Mouse (Mus musculus) MEL (cell line): ENCODE measurements around the gene Lyrm2. TPM values are rescaled to one million over a fixed set of nuclear protein-coding genes. Genes with fewer than 3 reads are reported as not detected.

Experiments
- DNase-seq: peaks from one replicate; pipeline ENCODE4 v3.0.0; 2011; ENCODE audit warnings: low read depth, low spot score
- H3K27ac ChIP-seq: 2 replicates; pipeline ENCODE4 v1.5.1; 2012; ENCODE audit warnings: low read depth, mild to moderate bottlenecking, control low read depth, low read length, moderate library complexity; ENCODE audit not compliant: control insufficient read depth
- H3K27me3 ChIP-seq, 2 experiments: fragments of 150-350 bp in 1 of 2; sonication (generic) in 1 of 2; 2 replicates each; pipeline ENCODE4 v1.6.1; 2012; ENCODE audit warnings: low read length in 2 of 2, mild to moderate bottlenecking in 2 of 2, improper control_type of control experiment in 1 of 2, moderate library complexity in 1 of 2; ENCODE audit not compliant: insufficient read depth in 2 of 2, control insufficient read depth in 1 of 2
- H3K36me3 ChIP-seq, 2 experiments: 2 replicates each; pipeline ENCODE4 v1.6.1; 2012 to 2014; ENCODE audit warnings: low read length in 2 of 2, improper control_type of control experiment in 1 of 2, inconsistent platforms in 1 of 2, mild to moderate bottlenecking in 1 of 2; ENCODE audit not compliant: insufficient read depth in 2 of 2, control insufficient read depth in 1 of 2
- H3K4me1 ChIP-seq, 2 experiments: fragments of 150-350 bp in 1 of 2; sonication (generic) in 1 of 2; 2 replicates each; pipeline ENCODE4 v1.6.1; 2012; ENCODE audit warnings: low read length in 2 of 2, improper control_type of control experiment in 1 of 2, mild to moderate bottlenecking in 1 of 2; ENCODE audit not compliant: insufficient read depth in 2 of 2, control insufficient read depth in 1 of 2
- H3K4me3 ChIP-seq, 2 experiments: fragments of 150-350 bp in 1 of 2; sonication (generic) in 1 of 2; 2 replicates each; pipeline ENCODE4 v1.5.1; 2012; ENCODE audit warnings: low read depth in 2 of 2, low read length in 2 of 2, mild to moderate bottlenecking in 2 of 2, moderate library complexity in 2 of 2, control low read depth in 1 of 2, improper control_type of control experiment in 1 of 2; ENCODE audit not compliant: control insufficient read depth in 1 of 2, insufficient read depth in 1 of 2
- H3K79me2 ChIP-seq: 2 replicates; pipeline ENCODE4 v1.6.1; 2012; ENCODE audit warnings: mild to moderate bottlenecking, low read length, moderate library complexity; ENCODE audit not compliant: control insufficient read depth, poor library complexity, insufficient read depth
- H3K9ac ChIP-seq: 2 replicates; pipeline ENCODE4 v1.6.1; 2012; ENCODE audit warnings: low read depth, mild to moderate bottlenecking, control low read depth, low read length, moderate library complexity; ENCODE audit not compliant: control insufficient read depth, poor library complexity, severe bottlenecking
- H3K9me3 ChIP-seq: fragments of 150-350 bp; sonication (generic); replicated peaks from 2 replicates; pipeline ENCODE4 v1.6.1; 2012; ENCODE audit warnings: mild to moderate bottlenecking, low read length, improper control_type of control experiment, moderate library complexity; ENCODE audit not compliant: insufficient read depth
- E2F4 ChIP-seq: IDR thresholded peaks from 2 replicates; pipeline ENCODE4 v1.6.1; 2011; ENCODE audit warnings: low read depth, low read length, improper control_type of control experiment, borderline replicate concordance
- ELF1 ChIP-seq: IDR thresholded peaks from 2 replicates; pipeline ENCODE4 v1.6.1; 2014; ENCODE audit warnings: low read depth, mild to moderate bottlenecking, inconsistent platforms, low read length, improper control_type of control experiment, moderate library complexity
- GATA1 ChIP-seq: IDR thresholded peaks from 2 replicates; pipeline ENCODE4 v1.6.1; 2011; ENCODE audit warnings: low read depth, low read length, improper control_type of control experiment
- MAX ChIP-seq: IDR thresholded peaks from 2 replicates; pipeline ENCODE4 v1.6.1; 2011; ENCODE audit warnings: low read length, improper control_type of control experiment
- MEF2A ChIP-seq: IDR thresholded peaks from 2 replicates; pipeline ENCODE4 v1.6.1; 2014; ENCODE audit warnings: low read depth, mild to moderate bottlenecking, inconsistent platforms, low read length, improper control_type of control experiment; ENCODE audit not compliant: poor library complexity, insufficient replicate concordance, severe bottlenecking; ENCODE audit errors: extremely low read depth
- NRF1 ChIP-seq: IDR thresholded peaks from 2 replicates; pipeline ENCODE4 v1.6.1; 2014; ENCODE audit warnings: low read depth, mild to moderate bottlenecking, inconsistent platforms, low read length, improper control_type of control experiment, moderate library complexity; ENCODE audit not compliant: poor library complexity, insufficient read depth, severe bottlenecking
- POLR2AphosphoS2 ChIP-seq: IDR thresholded peaks from 2 replicates; pipeline ENCODE4 v1.6.1; 2011; ENCODE audit warnings: low read length, improper control_type of control experiment
- POLR2AphosphoS5 ChIP-seq: IDR thresholded peaks from 2 replicates; pipeline ENCODE4 v1.6.1; 2012; ENCODE audit warnings: low read depth, borderline replicate concordance, mild to moderate bottlenecking, inconsistent platforms, low read length, moderate library complexity, mixed read lengths
- RCOR1 ChIP-seq: IDR thresholded peaks from 2 replicates; pipeline ENCODE4 v1.6.1; 2012; ENCODE audit warnings: low read depth, mild to moderate bottlenecking, inconsistent platforms, low read length, improper control_type of control experiment
- TAL1 ChIP-seq: IDR thresholded peaks from 2 replicates; pipeline ENCODE4 v1.6.1; 2012; ENCODE audit warnings: mild to moderate bottlenecking, inconsistent platforms, low read length, moderate library complexity, mixed read lengths
- TCF12 ChIP-seq: IDR thresholded peaks from 2 replicates; pipeline ENCODE4 v1.6.1; 2014; ENCODE audit warnings: low read depth, mild to moderate bottlenecking, inconsistent platforms, low read length, improper control_type of control experiment, moderate library complexity
- USF2 ChIP-seq, 2 experiments: IDR thresholded peaks; 2 replicates each; pipeline ENCODE4 v1.6.1; 2011 to 2012; ENCODE audit warnings: improper control_type of control experiment in 2 of 2, low read length in 2 of 2, borderline replicate concordance in 1 of 2, inconsistent platforms in 1 of 2, low read depth in 1 of 2, mild to moderate bottlenecking in 1 of 2; ENCODE audit not compliant: insufficient read depth in 1 of 2
- ZMIZ1 ChIP-seq: IDR thresholded peaks from 2 replicates; pipeline ENCODE4 v1.6.1; 2012; ENCODE audit warnings: low read depth, mild to moderate bottlenecking, inconsistent platforms, low read length, improper control_type of control experiment, moderate library complexity
- ZNF384 ChIP-seq: IDR thresholded peaks from 2 replicates; pipeline ENCODE4 v1.6.1; 2012; ENCODE audit warnings: low read depth, mild to moderate bottlenecking, inconsistent platforms, low read length, improper control_type of control experiment
- polyA plus RNA-seq, 2 experiments: library from polyadenylated mRNA; stranded (reverse) in 1 of 2; unstranded in 1 of 2; fragments of >175 nt in 1 of 2; fragments of >200 nt in 1 of 2; gene quantifications; 2 replicates each; pipeline versions ENCODE4 v1.2.1 to v1.2.4; 2012; ENCODE audit warnings: low replicate concordance in 2 of 2, low read depth in 1 of 2; ENCODE audit not compliant: insufficient read length in 2 of 2, insufficient read depth in 1 of 2, missing spikeins in 1 of 2
- total RNA-seq: library from RNA; depleted of rRNA; stranded (reverse); fragments of 300-350 nt; gene quantifications from 2 replicates; pipeline ENCODE4 v1.2.3, GENCODE M21; 2012

Gene Lyrm2
- total and polyA plus RNA-seq, 3 experiments: 18.0 to 37.7 TPM; not detected in 1

- Histone ChIP-seq H3K36me3 (no peaks in the 10 kb centered on the region), H3K27me3 (no peaks in the 10 kb centered on the region), H3K9me3 (no peaks in the 10 kb centered on the region), H3K79me2 (no peaks in the 10 kb centered on the region), H3K4me1 (no peaks in the 10 kb centered on the region), H3K4me3 (no peak overlapping the region), H3K27ac (no peak overlapping the region), H3K9ac (no peak overlapping the region)
- no peak for DNase-seq
- 0 out of 2 replicates have a peak, but pooled peaks have one; percentile 21 for TF ChIP-seq MAX
- no peak for TF ChIP-seq MEF2A
Measured at GRCm38 (mm10) chr4:32789020-32789419, 11.0 kb upstream of the Lyrm2 start.

GRCm38 (mm10) chr4:32798976-32799375 is 1.1 kb upstream of the Lyrm2 start:
- TF ChIP-seq TAL1 (no peak), E2F4 (no peak)
- no peak for DNase-seq
- H3K4me3 ChIP-seq: peak overlapping the region in 1 of 2 experiments; percentile 69; a peak in 1 of 4 replicates

DNA sequence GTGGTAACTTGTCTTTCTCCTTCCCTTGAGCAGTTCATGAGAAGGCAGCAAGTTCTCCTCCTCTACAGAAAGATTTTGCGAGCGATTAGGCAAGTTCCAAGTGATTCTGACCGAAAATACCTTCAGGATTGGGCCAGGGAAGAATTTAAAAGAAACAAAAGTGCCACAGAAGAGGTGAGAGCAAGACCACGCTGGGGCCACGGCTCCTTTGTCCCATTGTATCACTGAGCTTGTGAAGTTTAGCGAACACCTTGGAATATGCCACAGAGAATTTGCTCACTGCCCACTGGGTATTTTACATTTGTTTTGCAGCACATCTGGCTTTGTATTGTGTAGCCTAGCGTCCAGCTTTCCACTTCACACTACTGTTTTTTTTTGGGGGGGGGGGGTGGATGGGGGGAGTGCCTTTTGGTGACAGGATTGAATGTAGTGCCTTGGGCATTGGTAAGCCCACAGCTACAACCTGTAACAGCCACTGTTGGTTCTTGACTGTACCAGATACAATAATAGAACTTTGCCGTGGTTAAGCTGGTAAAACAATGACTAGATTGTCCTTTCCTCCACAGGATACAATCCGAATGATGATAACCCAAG is 621 bp downstream of the Lyrm2 start:
- Histone ChIP-seq H3K9me3 (no peaks in the 10 kb centered on the region), H3K79me2 (no peaks in the 10 kb centered on the region; the same call in 1 of the 2 replicates), H3K36me3 (peaks cover 0 to 5% of the 10 kb centered on the region in 2 experiments; a peak in 2 of 4 replicates), H3K9ac (peak overlapping the region; percentile 92), H3K4me3 (peak overlapping the region; percentile 69 to 83), H3K27me3 (no peaks in the 10 kb centered on the region), H3K27ac (peak overlapping the region; percentile 91), H3K4me1 (peaks cover 0 to 5% of the 10 kb centered on the region in 2 experiments; a peak in 2 of 4 replicates)
- DNase-seq: no peak
- no peak for TF ChIP-seq ZNF384
- no peak for TF ChIP-seq NRF1
- TF ChIP-seq POLR2AphosphoS2: no peak
- no peak for TF ChIP-seq ELF1
- no peak for TF ChIP-seq GATA1
- TF ChIP-seq USF2 (IDR thresholded peaks at IDR 0.05; ENCODE audit: borderline replicate concordance in 1 of 2, insufficient read depth in 1 of 2, low read depth in 1 of 2, low read length in 2 of 2): no peak
- TF ChIP-seq POLR2AphosphoS5: no peak
- TF ChIP-seq TCF12: no peak
- TF ChIP-seq RCOR1: no peak
- TF ChIP-seq ZMIZ1: no peak

More at GRCm38 (mm10) chr4:32798976-32799375, 1.1 kb upstream of the Lyrm2 start:
- Histone ChIP-seq H3K4me1 (peaks cover 0 to 5% of the 10 kb centered on the region in 2 experiments; a peak in 2 of 4 replicates), H3K9me3 (no peaks in the 10 kb centered on the region), H3K27ac (no peak overlapping the region), H3K36me3 (peaks cover 0 to 5% of the 10 kb centered on the region in 2 experiments; a peak in 2 of 4 replicates), H3K9ac (peak overlapping the region; percentile 92; the same call in 1 of the 2 replicates), H3K27me3 (no peaks in the 10 kb centered on the region), H3K79me2 (no peaks in the 10 kb centered on the region; the same call in 1 of the 2 replicates)
